Comparison of ENCODE assay signal across 9 mouse cellular contexts in the genomic region with DNA sequence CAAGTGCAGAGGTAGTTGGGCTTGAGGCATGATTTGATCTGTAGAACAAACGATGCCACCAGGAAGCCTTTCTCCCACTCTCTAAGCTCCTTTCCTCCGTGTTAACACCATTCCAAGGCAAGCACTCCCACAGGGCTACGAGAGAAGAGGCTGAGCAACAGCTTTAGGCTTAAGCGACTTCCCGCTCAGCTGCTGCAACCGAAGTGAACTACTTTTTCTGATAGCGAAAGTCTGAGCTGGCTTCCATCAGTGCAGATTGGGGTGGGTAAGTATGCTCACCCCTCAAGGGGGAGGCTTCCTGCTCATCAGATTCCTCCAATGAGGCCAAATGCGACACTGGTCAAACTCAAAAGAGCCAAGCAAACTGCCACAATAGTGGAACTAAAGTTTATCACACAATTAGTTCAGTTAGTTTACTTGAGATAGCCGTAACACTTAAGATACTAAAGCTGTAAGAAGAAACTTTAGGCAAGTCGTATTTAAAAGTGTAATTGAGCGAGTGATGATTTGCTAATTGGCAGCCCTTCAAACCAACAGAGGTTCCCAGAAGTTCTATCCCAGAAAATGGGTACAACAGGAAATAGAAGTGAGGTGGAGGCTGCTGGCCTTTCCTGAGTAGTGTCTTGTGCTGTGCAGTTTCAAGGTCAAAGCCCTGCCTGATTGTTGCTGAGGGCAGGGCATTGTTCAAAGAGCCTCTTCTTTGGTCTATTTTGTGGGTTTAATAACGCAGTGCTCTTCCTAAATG.
DNase-seq lines count a peak whose midpoint lies in the region; ATAC-seq lines count a peak whose summit lies in the region.
"Had no signal": no experiment of that assay in that cellular context is flagged by ENCODE, and none has a peak within 500 bp of the region (broad histone marks: within the 10 kb centered on the region; RNA-seq: fewer than 3 reads in every experiment).

No protein-coding gene starts in this region.

- H3K4me1 ChIP-seq in embryonic facial prominence, embryonic 14.5 days (ENCODE audit: control insufficient read depth, insufficient read depth, low read length), result peaks cover 6% of the 10 kb centered on the region; the same call in 1 of the 2 replicates
- no peaks in the 10 kb centered on the region for H3K4me1 ChIP-seq in intestine, embryonic 16.5 days (ENCODE audit: control insufficient read depth, insufficient read depth, low read length)
- H3K4me1 ChIP-seq in neural tube, embryonic 11.5 days (ENCODE audit: control insufficient read depth, insufficient read depth, low read length), result no peaks in the 10 kb centered on the region

- H3K27ac ChIP-seq in embryonic facial prominence, embryonic 14.5 days (replicated peaks; ENCODE audit: low read depth, low read length), result no peak overlapping the region
- H3K27ac ChIP-seq in intestine, embryonic 16.5 days (ENCODE audit: low read length), result no peak overlapping the region
- H3K27ac ChIP-seq in neural tube, embryonic 11.5 days (ENCODE audit: low read depth, low read length), result no peak overlapping the region
- H3K27ac ChIP-seq: hindbrain, embryonic 13.5 days had no signal

- 35% methylated on average over 12 of the region's 12 CpGs for WGBS in embryonic facial prominence, embryonic 14.5 days
- WGBS in intestine, embryonic 16.5 days, result 22% methylated on average over 12 of the region's 12 CpGs
- 38% methylated on average over 12 of the region's 12 CpGs for WGBS in neural tube, embryonic 11.5 days

- H3K9ac ChIP-seq in embryonic facial prominence, embryonic 14.5 days (ENCODE audit: low read depth, low read length), result no peak overlapping the region
- H3K9ac ChIP-seq in intestine, embryonic 16.5 days (ENCODE audit: low read depth, low read length), result no peak overlapping the region
- H3K9ac ChIP-seq in neural tube, embryonic 11.5 days (ENCODE audit: low read length), result no peak overlapping the region
- H3K9ac ChIP-seq: hindbrain, embryonic 13.5 days had no signal

- DNase-seq in left cerebral cortex, adult 18-20 months (ENCODE audit: low spot score in 2 of 2), result peak; percentile 3 to 5
- no peak for DNase-seq in left cerebral cortex, postnatal 14 days (ENCODE audit: low spot score in 2 of 2)
- DNase-seq in embryonic facial prominence, embryonic 14.5 days (ENCODE audit: low spot score), result peak; percentile 42
- no peak for DNase-seq in neural tube, embryonic 11.5 days (ENCODE audit: low spot score)
- no peak for DNase-seq in urinary bladder, adult 18-20 months (ENCODE audit: low spot score in 2 of 2)
- DNase-seq in adrenal gland, postnatal 25 days, result no peak
- no peak for DNase-seq in urinary bladder, postnatal 4 days (ENCODE audit: low spot score in 2 of 2)

- intact Hi-C loops in left cerebral cortex, postnatal 14 days (cut with DNase I), result no loop called here

- no peaks in the 10 kb centered on the region; the same call in 1 of the 2 replicates for H3K27me3 ChIP-seq in embryonic facial prominence, embryonic 14.5 days (replicated peaks; ENCODE audit: control insufficient read depth, insufficient read depth, low read length)
- H3K27me3 ChIP-seq in intestine, embryonic 16.5 days (replicated peaks; ENCODE audit: control insufficient read depth, insufficient read depth, low read length), result no peaks in the 10 kb centered on the region
- no peaks in the 10 kb centered on the region for H3K27me3 ChIP-seq in neural tube, embryonic 11.5 days (ENCODE audit: control insufficient read depth, insufficient read depth, low read length)
- H3K27me3 ChIP-seq: hindbrain, embryonic 13.5 days had no signal

- H3K36me3 ChIP-seq in embryonic facial prominence, embryonic 14.5 days (ENCODE audit: control insufficient read depth, insufficient read depth, low read length), result no peaks in the 10 kb centered on the region
- no peaks in the 10 kb centered on the region for H3K36me3 ChIP-seq in intestine, embryonic 16.5 days (ENCODE audit: control insufficient read depth, insufficient read depth, low read length)
- no peaks in the 10 kb centered on the region for H3K36me3 ChIP-seq in neural tube, embryonic 11.5 days (ENCODE audit: control insufficient read depth, insufficient read depth, low read length)
- H3K36me3 ChIP-seq: hindbrain, embryonic 13.5 days had no signal

- H3K4me2 ChIP-seq in embryonic facial prominence, embryonic 14.5 days (ENCODE audit: low read depth, low read length), result no peak overlapping the region
- H3K4me2 ChIP-seq in intestine, embryonic 16.5 days (ENCODE audit: low read depth, low read length), result 0 out of 2 replicates have a peak overlapping the region, but pooled peaks have one; percentile 2
- no peak overlapping the region for H3K4me2 ChIP-seq in neural tube, embryonic 11.5 days (ENCODE audit: low read depth)
- H3K4me2 ChIP-seq: hindbrain, embryonic 13.5 days had no signal

- no peak for ATAC-seq in embryonic facial prominence, embryonic 14.5 days (ENCODE audit: low read depth)
- no peak for ATAC-seq in intestine, embryonic 16.5 days
- peak; percentile 23; the same call in 1 of the 2 replicates for ATAC-seq in neural tube, embryonic 11.5 days (ENCODE audit: insufficient read depth, low FRiP score, low TSS enrichment)

- H3K4me3 ChIP-seq in embryonic facial prominence, embryonic 14.5 days (ENCODE audit: low read depth, low read length), result no peak overlapping the region
- 0 out of 2 replicates have a peak overlapping the region, but pooled peaks have one; percentile 1 for H3K4me3 ChIP-seq in intestine, embryonic 16.5 days (ENCODE audit: low read length)
- no peak overlapping the region for H3K4me3 ChIP-seq in neural tube, embryonic 11.5 days (ENCODE audit: low read depth, low read length)
- H3K4me3 ChIP-seq: hindbrain, embryonic 13.5 days had no signal

- no peaks in the 10 kb centered on the region for H3K9me3 ChIP-seq in embryonic facial prominence, embryonic 14.5 days (ENCODE audit: control insufficient read depth, low read length)
- H3K9me3 ChIP-seq in intestine, embryonic 16.5 days (ENCODE audit: control insufficient read depth, low read length), result no peaks in the 10 kb centered on the region
- no peaks in the 10 kb centered on the region for H3K9me3 ChIP-seq in neural tube, embryonic 11.5 days (ENCODE audit: control insufficient read depth, low read length)
- H3K9me3 ChIP-seq: hindbrain, embryonic 13.5 days had no signal

Comparison
In these comparisons a context has a peak if more than half of its experiments do, and no peak if none do; other contexts are left out.
1. DNase-seq: peak in left cerebral cortex, adult 18-20 months (2 of 2) and embryonic facial prominence, embryonic 14.5 days (single experiment); none in left cerebral cortex, postnatal 14 days (0 of 2), neural tube, embryonic 11.5 days (single experiment), urinary bladder, adult 18-20 months (0 of 2), adrenal gland, postnatal 25 days (single experiment) and urinary bladder, postnatal 4 days (0 of 2).